Mouse (Mus musculus): Measurements from ENCODE around the gene Shank2.

The Shank2 gene

DNA sequence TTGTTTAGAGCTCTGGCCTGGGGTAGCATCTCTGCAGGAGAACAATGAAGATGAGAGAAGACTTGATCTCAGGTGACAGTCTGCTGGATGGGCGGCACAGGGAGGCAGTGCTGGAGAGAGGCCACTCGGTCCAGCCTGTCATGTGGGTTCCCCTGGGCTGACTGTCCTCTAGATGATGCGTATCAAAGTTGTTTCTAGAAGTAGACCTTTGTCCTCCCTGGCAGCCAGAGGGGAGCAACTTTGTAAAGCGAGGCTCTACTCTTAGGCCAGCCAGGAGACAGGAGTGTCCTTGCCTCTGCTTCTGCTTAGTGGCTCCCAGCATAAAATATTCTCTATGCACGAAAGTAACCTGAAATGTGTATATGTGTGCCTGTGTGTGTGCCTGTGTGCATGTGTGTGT lies 27.5 kb downstream of the Shank2 start:
- no peak for DNase-seq (ENCODE audit: extremely low read depth, low read depth)

DNA sequence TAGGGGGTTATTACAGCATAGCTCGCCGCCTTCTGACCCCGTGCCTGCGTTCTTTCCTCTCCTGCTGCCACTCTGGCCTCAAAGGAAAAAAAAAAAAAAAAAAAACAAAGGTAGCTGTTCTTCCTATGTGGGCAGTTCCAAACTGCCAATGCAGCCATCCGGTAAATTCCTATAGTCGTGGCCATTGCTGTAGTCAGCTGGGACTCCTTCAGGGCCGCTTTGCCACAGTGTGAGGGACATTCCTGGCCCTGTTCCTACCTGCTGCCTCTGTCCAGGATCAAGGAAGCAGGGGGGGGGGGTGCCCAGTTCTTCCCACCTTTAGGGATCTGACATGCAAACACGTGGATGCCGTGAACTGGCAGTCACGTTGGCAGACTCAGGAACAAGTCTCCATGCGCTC lies 29.1 kb downstream of the Shank2 start:
- no peak for DNase-seq (ENCODE audit: extremely low read depth, low read depth)

DNA sequence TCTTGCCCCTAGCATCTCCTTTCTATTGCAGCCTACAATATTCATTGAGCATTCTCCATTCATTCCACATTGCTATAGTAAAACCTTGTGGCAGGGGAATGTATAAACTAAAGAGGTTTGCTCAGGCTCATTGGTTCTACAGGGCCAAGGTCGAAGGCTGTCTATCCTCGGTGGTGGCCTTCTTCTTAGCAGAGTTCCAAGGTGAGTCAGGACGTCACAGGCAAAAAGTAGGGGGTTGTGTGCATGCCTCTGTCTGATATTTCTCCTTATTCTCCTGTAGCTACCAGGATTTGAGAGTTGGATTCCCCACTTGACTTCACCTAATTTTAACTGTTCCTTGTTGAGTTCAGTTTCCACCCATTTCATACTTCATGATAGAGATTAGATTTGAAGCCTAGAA lies 29.9 kb downstream of the Shank2 start:
- no peak for DNase-seq (ENCODE audit: extremely low read depth, low read depth)

DNA sequence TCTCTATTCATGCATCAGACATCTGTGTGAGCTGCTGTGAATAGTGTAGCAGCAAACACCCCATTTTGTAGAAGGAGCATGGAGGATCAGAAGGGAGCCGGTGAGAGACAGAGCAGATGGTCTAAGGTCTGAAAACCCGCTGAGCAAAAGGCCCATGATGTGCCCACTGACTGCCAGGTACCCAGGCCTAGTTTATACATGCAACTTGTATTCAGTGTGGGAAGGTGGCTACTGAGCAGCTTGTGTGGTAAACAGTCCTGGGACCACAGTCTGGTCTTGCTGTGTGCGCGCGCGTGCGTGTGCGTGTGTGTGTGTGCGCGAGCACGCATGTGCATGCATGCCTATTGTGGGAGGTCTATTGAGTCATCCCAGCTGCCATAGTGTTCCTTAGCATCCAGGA lies 35.8 kb downstream of the Shank2 start:
- DNase-seq (ENCODE audit: extremely low read depth, low read depth) = no peak

DNA sequence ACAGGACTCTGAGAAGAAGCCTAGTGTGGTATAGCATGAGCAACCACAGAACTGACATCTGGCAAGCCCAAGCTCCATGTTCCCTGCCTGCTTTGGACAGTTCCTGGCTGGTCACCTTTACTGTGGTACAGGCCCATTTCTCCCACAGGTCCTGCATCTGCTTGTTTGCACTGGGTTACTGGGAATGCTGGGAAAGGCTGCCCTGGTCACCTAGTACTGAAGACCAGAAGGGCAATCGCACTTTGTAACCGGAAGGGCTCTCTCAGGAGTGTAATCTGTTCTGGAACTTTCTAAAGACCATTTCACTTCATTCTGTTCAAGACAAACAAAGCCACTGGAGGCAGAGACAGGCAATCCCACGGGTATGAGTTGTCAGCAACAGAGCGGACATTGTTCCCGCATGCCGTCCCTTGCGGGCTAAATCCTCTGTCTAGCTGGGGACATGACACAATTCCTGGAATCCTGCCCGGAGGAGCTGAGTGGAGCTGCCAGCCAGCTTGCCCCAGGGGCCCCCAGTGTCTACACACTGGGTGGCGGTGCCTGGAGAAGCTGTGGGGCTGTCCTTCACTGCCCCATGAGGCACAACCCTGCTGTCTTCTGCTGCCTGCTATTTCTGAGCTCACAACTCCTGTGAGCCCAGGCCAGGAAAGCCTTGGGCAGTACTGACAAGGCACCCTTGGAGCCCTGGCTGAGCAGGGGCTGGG lies 36.4 kb downstream of the Shank2 start:
- no peak for DNase-seq (ENCODE audit: extremely low read depth, low read depth)

DNA sequence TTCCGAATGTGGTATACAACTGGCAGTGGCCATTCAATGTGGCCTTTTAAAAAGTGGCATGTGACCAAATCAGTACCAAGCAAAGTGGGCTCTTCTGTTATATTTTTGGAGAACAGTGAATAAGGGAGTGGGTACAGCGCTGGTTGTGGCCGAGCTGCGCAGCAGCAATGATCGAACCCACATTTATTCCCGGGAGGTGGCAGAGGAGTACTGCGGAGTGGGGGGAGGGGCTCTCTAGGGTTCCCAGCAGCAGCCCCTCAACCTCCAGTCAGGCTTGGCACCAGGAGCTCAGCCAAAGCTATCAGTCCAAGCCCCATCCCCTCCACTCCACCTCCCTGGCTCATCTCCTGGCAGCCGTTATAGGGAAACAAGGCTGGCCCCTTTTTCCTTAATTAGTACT lies 37.0 kb downstream of the Shank2 start:
- no peak for DNase-seq (ENCODE audit: extremely low read depth, low read depth)

DNA sequence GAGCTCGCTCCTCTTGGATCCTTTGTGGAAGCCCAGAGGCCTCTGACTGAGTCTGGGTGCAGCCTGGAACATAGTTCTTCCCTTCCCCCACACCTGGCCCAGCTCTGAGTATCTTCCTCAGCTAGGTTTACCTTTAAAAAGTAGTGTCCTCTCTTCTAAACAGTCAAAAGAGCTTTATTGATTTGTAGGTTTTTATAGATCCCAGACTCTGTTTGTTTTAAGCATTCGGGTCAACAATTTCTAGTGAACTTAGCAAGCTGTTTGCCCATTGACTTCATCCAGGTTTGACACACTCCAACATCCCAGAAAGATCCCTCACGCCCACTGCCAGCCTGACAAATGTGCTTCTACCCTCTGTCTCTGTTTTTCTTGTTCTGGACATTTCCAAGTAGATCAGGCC lies 38.6 kb downstream of the Shank2 start:
- DNase-seq (ENCODE audit: extremely low read depth, low read depth) = no peak

DNA sequence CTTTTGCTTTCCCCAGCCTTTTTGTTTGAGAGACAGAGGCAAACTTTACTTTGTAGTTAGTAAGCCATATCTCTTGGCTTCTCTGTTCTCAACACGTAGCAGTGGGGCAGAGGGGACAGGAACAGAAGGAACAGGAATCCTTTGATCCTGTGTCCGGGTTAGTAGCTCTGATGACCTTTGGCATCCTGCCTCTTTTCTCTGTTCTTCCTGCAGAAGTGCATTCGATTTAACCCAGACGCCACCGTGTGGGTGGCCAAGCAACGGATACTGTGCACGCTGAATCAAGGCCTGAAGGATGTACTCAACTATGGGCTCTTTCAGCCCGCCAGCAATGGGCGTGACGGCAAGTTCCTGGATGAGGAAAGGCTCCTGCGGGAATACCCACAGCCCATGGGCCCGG lies 50.3 kb downstream of the Shank2 start:
- no peak for DNase-seq (ENCODE audit: extremely low read depth, low read depth)

DNA sequence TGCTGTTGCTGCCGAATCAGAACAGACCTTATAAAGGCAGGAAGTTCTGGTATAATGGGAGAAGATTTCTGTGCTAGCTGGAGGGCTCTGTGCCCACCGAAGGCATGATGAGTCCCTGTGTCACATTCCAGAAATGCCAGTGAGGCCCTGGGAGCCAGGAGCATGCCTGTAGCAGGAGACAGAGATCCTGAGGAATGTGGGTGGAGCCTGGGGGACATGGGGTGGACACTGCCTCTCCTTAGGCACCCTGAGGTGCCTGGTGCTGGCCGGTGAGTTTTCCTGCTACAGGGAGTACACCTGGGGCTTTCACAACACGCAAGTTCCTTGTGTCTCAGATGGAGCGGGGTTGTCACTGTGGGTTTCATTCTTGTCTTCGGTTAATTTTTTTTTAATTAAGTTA lies 53.5 kb downstream of the Shank2 start:
- no peak for DNase-seq (ENCODE audit: extremely low read depth, low read depth)

DNA sequence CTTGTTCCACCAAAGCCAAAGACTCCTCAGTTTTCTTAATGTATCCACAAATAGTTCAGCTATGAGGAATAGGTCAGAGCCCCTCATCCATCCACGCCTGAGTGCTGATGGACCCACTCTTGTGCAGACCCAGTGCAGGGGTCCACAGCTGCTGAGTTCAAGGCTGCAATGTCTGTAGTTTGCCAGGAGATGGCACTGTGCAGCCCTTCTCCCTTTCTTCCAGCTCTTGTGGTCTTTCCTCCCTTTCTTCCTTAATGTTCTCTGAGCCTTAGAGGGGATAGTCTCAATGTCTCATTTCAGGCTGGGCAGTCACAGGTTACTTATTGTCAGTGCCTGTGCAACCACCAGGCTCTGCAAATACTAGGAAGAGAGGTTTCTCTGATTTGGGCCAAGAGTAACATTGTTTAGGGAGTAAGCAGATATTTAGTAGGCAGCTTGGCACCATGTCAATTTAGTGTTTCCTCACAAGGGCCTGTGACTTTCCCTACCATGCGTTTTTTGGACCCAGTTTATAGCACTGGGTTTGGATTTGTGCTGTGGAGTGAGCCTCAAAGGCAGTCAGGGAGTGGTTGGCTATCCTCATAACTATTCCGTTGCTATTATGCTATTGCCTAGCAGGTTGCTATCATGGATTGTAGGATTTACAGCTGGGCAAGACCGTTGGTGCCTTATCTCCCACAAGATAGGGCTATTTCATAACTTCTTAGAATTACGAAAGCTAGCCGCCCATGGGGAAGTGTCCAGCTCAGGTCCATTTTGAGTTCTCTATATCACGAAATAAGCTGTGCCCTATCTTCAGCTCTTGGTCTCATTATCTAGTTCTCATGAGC lies 54.2 kb downstream of the Shank2 start:
- no peak for DNase-seq (ENCODE audit: extremely low read depth, low read depth)

DNA sequence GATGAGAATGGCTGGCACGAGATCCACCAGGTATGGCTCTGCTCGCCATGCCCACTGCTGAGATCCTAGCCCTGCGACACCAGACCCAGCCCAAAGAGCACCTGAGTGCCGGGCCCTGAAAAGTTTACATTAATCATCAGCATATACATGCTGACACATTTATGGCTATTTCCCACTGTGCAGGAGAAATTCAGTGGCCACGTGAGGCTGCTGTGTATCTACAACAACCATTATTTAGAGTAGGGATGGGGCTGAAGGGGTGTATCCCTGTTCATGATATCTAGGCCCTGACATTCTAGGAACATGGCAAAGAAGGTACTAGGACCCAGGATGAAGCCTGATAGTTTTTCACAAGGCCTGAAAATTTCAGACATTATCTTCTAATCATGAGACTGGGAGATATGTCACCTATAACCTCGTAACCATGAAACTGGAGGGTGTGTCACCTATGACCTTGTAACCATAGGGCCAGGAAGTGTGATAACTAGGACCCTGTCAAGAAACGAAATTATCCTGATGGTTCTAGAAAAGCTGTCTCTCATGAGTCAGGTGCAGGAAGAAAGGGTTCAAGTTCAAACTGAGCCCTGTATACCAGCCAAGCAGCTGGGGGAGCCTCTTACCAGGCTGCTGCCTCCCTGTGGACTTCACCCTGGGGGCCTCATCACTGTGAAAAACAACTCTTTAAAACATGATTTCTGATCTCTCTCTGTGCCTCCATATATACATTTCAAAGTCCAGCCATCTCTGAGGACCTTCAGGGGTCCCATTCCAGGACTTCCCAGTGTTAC lies 68.6 kb downstream of the Shank2 start:
- DNase-seq (ENCODE audit: extremely low read depth, low read depth) = no peak

DNA sequence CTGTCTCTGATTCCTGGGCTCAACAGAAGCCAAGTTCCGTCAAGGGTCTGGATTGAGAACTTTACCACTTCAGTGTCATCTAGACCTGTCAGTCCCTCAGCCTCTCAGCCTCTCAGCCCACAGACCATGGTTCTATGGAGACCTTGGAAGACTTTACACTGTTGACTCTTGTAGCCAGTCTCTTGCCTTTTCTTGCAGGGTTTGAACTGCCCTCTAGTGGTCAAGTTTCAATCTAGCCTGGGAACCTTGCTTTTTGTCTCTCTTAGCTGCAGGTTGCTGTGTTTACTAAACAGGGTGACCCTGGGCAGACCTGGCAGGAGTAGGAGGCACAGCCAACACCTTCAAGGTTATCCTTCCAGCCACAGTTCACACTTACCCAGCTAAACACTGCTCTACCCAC lies 70.5 kb downstream of the Shank2 start:
- DNase-seq (ENCODE audit: extremely low read depth, low read depth) = no peak

DNA sequence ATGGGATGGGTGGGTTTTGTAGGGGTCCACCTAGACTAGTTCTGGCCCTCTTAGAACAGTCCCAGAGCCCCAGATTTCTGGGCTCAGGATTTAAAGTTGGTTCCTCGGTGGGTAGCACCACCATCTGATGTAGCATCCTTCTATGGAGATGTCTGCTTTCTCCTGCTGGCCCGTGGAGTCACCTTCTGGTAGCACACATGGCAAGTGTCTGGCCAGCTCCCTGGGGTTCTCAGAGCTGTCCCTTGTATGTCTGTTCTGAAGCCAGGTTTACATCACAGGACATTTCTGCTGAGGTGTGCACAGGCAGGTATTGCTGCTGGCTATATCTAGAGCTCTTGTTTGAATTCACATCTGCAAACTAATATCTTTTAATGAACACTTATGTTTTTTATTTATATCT lies 71.1 kb downstream of the Shank2 start:
- no peak for DNase-seq (ENCODE audit: extremely low read depth, low read depth)

DNA sequence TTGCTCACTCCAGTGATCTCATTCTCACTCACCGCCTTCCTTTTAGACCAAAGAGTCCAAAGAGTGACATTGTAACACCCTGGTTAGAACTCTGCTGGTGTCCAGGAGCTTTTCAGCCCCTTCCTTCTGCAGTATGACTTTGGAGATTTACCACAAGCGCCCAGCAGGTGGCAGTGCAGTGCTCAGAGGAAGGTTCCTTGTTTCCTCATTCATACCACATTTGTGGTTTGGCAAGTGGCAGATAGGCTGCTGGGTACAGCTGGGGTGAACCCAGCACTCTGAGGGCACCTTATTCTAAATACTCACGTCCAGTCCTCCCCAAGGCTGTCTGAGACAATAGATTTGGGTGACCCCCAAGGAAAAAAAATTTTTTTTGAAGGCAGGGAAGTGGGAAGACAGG lies 73.0 kb downstream of the Shank2 start:
- DNase-seq (ENCODE audit: extremely low read depth, low read depth) = peak; percentile 8

DNA sequence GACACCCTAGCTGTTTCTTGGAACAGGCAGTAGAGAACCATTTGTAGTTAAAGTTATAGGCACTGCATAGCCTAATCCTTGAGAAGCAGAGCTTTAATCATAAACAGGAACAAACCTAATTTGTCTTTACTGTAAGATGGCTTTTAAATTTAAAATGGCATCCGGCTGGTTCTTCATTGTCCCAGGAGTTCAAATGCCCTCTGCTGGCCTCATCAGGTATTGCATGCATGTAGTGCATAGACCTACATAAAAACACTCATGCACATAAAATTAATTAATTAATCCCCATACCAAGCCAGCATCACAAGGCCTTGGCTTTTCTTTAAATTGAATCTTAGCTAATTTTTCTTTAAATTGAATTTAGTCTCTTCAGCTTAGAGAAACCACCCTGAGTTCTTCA lies 76.9 kb downstream of the Shank2 start:
- peak; percentile 16 for DNase-seq (ENCODE audit: extremely low read depth, low read depth)

DNA sequence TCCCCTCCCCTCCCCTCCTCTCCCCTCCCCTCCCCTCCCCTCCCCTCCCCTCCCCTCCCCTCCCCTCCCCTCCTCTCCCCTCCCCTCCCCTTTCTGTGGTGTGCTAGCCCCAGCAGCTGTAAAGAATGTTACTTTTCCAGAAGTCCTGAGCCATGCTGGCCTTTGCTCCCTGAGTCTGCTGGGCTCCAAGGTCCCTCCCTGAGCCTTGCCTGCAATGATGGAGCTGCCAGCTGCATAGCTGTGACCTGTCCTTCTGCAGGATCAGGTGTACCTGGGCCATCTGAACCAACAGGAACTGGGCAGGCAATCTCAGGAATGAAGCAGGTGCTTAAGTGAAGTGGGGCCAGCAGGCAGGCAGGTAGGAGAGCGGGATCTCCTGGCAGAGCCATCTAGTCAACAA lies 78.1 kb downstream of the Shank2 start:
- DNase-seq (ENCODE audit: extremely low read depth, low read depth) = no peak

DNA sequence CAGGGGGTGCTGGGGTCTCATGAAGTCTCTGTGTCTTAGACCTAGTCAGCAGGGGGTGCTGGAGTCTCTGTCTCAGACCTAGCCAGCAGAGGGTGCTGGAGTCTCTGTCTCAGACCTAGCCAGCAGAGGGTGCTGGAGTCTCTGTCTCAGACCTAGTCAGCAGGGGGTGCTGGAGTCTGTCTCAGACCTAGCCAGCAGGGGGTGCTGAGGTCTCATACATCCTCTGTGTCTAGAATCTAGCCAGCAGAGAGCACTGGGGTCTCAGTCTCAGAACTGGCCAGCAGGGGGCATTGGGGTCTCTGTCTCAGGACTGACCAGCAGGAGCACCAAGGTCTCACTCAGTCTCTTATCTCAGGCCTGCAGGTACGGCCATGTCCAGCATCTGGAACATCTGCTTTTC lies 79.7 kb downstream of the Shank2 start:
- DNase-seq (ENCODE audit: extremely low read depth, low read depth) = no peak

DNA sequence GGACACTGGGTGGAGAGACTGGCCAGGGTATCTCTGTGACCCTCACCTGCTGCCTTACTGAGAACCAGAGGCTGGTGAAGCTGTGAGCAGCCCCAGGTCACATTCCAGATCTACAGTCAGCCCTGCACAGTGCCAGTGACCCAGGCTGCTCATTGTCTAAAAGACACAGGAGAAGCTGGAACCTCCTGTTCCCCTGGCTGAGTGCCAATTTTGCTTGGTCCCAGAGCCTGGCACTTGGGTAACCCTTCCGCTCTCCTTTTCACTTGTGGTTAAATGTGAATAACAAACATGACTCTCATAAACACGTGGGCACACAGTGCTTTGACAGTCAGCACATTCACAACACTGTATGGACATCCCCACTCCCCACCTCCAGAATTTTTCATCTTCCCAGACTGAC lies 80.2 kb downstream of the Shank2 start:
- DNase-seq (ENCODE audit: extremely low read depth, low read depth) = no peak

DNA sequence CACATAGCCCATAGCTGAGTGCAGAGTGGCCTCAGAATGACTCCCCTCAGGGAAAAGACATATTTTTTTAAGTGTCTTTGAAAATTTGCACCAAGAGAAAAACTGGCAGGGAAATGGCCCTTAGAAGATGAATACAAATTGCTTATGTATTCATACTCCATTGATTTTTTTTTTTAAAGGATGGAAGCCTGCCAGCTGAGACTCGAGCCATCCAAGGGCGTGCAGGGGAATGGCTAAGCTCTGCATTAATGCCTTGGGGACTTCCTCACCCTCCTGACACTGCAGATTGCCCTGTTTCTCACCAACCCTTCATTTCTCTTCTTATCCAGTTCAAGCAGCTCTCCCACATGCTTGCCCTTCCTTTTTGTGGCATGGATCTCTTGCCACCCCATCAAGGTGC lies 85.5 kb downstream of the Shank2 start:
- no peak for DNase-seq (ENCODE audit: extremely low read depth, low read depth)

DNA sequence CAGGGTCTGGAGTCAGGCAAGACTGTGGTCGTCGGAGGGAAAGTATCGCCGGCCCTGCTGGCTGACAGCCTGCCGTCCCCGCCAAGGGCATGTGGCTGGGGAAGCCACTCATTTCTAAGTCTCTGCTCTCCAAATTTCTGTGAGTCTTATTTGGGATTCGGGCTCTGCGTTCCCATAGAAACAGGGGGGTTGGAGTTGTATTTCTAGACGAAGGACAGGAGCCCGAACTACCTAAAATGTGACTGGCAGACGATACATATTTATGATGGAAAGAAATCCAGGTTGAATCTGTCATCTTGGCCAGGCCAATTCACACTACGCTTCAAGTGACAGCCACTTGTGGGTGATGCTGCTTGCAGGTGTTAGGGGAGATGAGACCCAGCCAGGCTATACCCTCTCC lies 92.4 kb downstream of the Shank2 start:
- no peak for DNase-seq (ENCODE audit: extremely low read depth, low read depth)

DNA sequence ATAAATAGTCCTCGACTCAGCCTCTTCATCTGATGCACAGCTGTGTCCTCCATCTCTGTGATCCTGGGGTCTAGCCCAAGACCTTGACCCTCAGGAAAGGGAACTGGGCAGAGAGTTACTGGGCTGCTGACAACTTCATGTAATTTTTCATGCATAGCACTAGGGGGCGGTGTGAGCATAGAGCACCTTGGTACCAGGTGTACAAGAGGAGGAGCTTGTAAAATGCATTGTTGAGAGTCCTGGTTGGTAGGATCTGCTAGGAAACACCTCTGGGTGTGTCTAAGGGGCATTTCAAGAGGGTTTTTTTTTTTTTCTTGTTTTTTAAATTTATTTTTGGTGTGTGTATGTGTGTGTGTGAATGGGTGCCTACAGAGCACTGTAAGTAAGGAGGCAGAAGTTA lies 95.6 kb downstream of the Shank2 start:
- no peak for DNase-seq (ENCODE audit: extremely low read depth, low read depth)

DNA sequence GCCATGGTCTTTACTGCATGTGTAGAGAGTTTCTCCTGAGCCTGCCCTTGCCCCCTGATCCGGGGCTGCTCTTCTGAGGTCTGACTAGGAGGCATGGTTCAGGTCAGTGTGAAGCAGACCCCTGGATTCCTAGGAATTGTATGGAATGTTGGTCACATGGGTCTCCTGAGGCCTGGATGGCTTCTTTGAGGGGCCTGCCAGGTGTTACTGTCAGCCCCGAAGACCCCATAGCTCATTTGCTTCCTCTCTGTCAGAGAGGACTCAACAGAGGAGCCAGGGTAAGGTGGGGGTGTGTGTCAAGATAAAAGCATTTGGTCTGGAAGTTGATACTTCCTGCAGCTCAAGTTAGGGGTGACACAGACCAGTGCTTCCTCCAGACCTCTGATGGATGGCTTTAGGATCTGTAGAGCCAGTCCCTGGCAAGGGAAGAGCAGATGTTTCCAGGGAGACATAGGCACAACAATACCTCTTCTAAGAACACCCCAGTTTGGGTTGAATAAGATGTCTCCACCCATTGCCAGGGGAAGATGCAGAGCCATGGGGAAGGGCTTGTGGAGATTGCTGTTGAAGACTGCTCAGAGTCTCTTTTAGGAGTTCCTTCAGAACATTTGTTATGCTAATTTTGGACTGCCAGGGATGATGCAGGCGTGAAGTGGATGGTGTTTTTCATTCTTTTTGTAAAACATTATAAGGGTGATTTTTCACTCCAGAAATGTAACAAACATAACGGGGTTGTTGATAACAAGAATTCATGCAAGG lies 100.7 kb downstream of the Shank2 start:
- DNase-seq (ENCODE audit: extremely low read depth, low read depth) = no peak

All from MEL-GATA-1-ER (cell line).